Mouse (Mus musculus) embryonic fibroblast, embryonic 13.5 days (primary cell): Measurements from ENCODE around the gene Pias1. TPM values are rescaled to one million over a fixed set of nuclear protein-coding genes. Genes with fewer than 3 reads are reported as not detected.
"Not testable (repeated sequence)": the region's sequence is repeated elsewhere in the genome, so short reads cannot be mapped to it uniquely, and the experiment has no call there.

Source experiments
- H3K27ac ChIP-seq: 2 replicates; pipeline ENCODE4 v1.5.1; 2012; ENCODE audit warnings: low read length, control low read depth, inconsistent platforms; ENCODE audit not compliant: insufficient read depth
- H3K4me1 ChIP-seq: 2 replicates; pipeline ENCODE4 v1.6.1; 2011; ENCODE audit warnings: low read length; ENCODE audit not compliant: control insufficient read depth, insufficient read depth
- H3K4me3 ChIP-seq: 2 replicates; pipeline ENCODE4 v1.5.1; 2011; ENCODE audit warnings: mild to moderate bottlenecking, control low read depth, low read length; ENCODE audit not compliant: insufficient read depth
- CTCF ChIP-seq: IDR thresholded peaks from 2 replicates; pipeline ENCODE4 v1.5.1; 2011; ENCODE audit warnings: mild to moderate bottlenecking, control low read depth, low read length, moderate library complexity, borderline replicate concordance; ENCODE audit not compliant: insufficient read depth
- POLR2A ChIP-seq: IDR thresholded peaks from 2 replicates; pipeline ENCODE4 v1.6.1; 2011; ENCODE audit warnings: low read depth, mild to moderate bottlenecking, control low read depth, low read length, moderate library complexity
- polyA plus RNA-seq: library from polyadenylated mRNA; stranded (reverse); fragments of >200 nt; gene quantifications from 2 replicates; pipeline ENCODE4 v1.2.4, GENCODE M21; 2011; ENCODE audit warnings: low read depth; ENCODE audit not compliant: missing spikeins, insufficient read length

Pias1 gene
- polyA plus RNA-seq, 1 experiment = 48.4 TPM

GRCm38 (mm10) chr9:62905039-62905438 is 82.7 kb downstream of the Pias1 start:
- TF ChIP-seq POLR2A (no peak), CTCF (no peak)
- no peak overlapping the region for H3K4me3 ChIP-seq
- H3K27ac ChIP-seq = no peak overlapping the region
- no peaks in the 10 kb centered on the region for H3K4me1 ChIP-seq

DNA sequence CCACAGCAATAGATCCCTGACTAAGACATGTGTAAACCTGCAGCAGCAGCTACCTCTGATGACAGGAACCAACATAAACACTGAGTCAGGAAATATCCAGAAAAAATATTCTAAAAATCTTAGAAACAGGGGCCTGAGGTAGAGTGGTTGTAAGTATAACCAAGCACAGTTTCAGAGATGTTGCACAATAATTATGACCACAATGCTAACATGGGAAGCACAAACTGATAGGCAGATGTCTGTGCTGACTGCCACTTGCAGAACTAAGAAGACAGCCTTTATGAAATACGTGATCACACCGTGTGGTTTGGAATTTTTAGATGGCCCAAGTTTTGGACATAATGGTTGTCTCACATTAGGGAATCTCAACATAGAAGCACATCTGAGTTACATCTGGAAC is 83.9 kb downstream of the Pias1 start:
- Histone ChIP-seq H3K4me3 (no peak overlapping the region), H3K27ac (no peak overlapping the region), H3K4me1 (no peaks in the 10 kb centered on the region)
- TF ChIP-seq POLR2A = no peak
- no peak for TF ChIP-seq CTCF

- no peak for TF ChIP-seq POLR2A
- no peak overlapping the region for H3K27ac ChIP-seq
- H3K4me3 ChIP-seq = no peak overlapping the region
- H3K4me1 ChIP-seq = no peaks in the 10 kb centered on the region
Observed at GRCm38 (mm10) chr9:62901736-62902135, 86.0 kb downstream of the Pias1 start.

GRCm38 (mm10) chr9:62894486-62894885 is 93.2 kb downstream of the Pias1 start:
- Histone ChIP-seq H3K27ac (no peak overlapping the region), H3K4me1 (no peaks in the 10 kb centered on the region), H3K4me3 (no peak overlapping the region)
- TF ChIP-seq POLR2A (no peak), CTCF (no peak)

DNA sequence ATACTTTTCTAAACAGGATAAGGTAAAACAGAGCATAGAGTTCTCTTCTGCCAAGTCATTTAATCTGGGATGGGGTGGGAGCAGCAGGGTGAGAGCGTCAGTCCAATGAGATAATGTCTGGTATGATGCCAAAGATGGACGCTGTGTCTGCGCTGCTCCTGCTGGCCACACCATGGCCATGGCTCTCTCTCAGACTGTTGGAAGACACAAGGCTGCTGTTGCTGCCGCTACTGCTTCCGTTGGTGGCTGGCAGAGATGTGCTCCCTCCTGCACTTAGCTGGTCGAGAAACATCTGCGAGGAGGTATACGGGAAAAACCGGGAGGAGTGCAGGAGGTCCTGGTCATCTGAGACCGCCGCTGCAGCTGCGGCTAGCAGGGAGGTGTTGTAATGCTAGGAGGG is 105.9 kb downstream of the Pias1 start:
- TF ChIP-seq CTCF (no peak), POLR2A (no peak)
- Histone ChIP-seq H3K4me3 (no peak overlapping the region), H3K27ac (no peak overlapping the region), H3K4me1 (peaks cover 4% of the 10 kb centered on the region; the same call in 1 of the 2 replicates)

- H3K4me3 ChIP-seq = no peak overlapping the region
- H3K27ac ChIP-seq = no peak overlapping the region
- peaks cover 4% of the 10 kb centered on the region; the same call in 1 of the 2 replicates for H3K4me1 ChIP-seq
- TF ChIP-seq CTCF = no peak
- no peak for TF ChIP-seq POLR2A
Observed at GRCm38 (mm10) chr9:62877825-62878224, 109.9 kb downstream of the Pias1 start.

DNA sequence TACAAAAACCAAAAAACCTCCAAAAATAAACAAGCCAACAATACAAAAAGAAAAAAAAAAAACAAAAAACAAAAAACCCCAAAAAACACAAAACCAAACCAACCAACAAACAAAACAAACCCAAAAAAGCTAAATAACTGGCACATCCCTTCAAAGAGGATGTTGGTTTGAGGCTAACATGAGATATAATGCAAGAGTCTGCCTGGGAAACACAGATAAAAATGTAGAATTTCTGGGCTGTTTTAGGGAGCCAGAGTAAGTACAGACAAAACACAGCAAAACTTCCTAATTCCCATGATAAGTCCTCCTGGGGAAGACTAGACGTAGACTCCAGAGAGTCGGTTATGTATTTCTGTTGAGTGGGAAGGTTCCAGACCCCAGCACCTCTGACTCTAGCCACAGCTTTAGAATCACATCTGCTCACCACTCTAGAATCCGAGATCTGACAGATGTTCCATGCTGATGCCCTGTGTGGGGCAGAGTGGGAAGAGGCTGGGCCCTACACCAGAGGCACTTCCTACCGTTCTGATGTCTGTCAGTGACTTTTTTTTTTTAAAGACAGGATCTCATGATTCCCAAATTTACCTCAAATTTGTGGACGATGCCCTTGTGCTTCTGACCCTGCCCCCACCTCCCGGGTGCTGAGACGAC is 110.6 kb downstream of the Pias1 start:
- TF ChIP-seq CTCF (no peak), POLR2A (no peak)
- Histone ChIP-seq H3K4me1 (peaks cover 4% of the 10 kb centered on the region; the same call in 1 of the 2 replicates), H3K27ac (no peak overlapping the region), H3K4me3 (no peak overlapping the region)

GRCm38 (mm10) chr9:62870728-62871127 is 117.0 kb downstream of the Pias1 start:
- Histone ChIP-seq H3K27ac (no peak overlapping the region), H3K4me3 (no peak overlapping the region), H3K4me1 (no peaks in the 10 kb centered on the region)
- TF ChIP-seq CTCF = no peak
- TF ChIP-seq POLR2A = no peak

DNA sequence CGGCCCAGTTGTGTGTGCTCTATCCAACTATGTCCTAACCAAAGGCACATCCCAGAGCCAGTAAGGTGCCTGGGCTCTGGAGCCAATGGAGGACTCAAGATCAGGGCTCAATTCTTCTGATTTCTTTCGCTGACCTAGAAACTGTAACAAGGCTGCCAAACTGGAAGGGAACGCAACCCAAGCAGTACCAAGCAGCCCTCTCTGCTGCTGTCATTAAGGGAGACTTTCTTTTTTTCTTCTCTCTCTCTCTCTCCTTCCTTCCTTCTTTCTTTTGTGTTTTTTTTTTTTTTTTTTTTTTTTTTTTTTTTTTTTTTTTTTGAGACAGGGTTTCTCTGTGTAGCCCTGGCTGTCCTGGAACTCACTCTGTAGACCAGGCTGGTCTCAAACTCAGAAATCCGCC is 118.5 kb downstream of the Pias1 start:
- not testable (repeated sequence) for H3K4me1 ChIP-seq, H3K4me3 ChIP-seq, H3K27ac ChIP-seq

DNA sequence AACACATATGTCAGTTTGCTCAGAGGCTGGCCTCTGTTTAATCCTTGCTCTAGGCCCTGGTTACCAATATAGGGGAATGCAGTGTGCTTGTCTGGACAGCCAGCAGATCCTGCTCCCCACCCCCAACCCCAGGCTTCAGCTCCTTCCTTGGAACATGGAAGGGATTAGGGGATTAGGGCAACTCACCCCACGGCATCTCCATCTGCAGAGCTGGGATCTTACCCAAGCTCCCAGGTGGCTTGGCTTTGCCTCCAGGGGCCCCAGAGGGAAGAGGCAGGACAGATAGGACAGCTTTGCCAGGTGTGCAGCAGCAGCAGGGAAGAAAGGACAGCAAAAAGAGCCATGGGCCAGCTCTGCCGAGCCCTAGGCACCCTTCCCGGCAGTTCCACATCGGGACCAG is 126.9 kb downstream of the Pias1 start:
- TF ChIP-seq POLR2A = no peak
- TF ChIP-seq CTCF = no peak
- H3K4me1 ChIP-seq = 0 out of 2 replicates have a peak, but pooled peaks cover 4% of the 10 kb centered on the region
- H3K27ac ChIP-seq = no peak overlapping the region
- H3K4me3 ChIP-seq = no peak overlapping the region

DNA sequence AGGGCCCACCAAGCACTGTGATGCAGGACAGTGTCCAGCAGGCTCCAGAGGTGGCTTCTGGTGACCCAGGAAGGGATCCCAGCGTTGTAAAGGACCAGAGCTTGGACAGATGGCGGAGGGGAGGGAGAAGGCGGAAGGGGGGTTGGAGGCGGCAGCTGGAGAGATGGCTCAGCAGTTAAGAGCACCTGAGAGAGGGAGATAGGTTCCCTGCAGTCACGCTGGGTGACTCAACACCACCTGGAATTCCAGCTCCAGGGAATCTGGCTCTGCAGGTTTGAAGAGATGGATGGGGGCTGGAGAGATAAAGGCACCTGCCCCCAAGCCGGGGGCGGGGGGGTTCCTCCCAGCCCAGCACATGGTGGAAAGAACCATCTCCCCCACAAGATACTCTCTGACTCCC is 127.6 kb downstream of the Pias1 start:
- not testable (repeated sequence) for H3K4me3 ChIP-seq, H3K4me1 ChIP-seq, H3K27ac ChIP-seq
